Mouse (Mus musculus) heart, embryonic 16.5 days (tissue): Measurements from ENCODE around the gene Crlf1. TPM values are rescaled to one million over a fixed set of nuclear protein-coding genes. Genes with fewer than 3 reads are reported as not detected.

ENCODE experiments used
- ATAC-seq: fragments of 200-750 bp; cut with Nextera tagmentation; replicated peaks from 2 replicates; pipeline ENCODE4 v1.8.0; 2017; ENCODE audit warnings: moderate number of reproducible peaks; ENCODE audit not compliant: insufficient read depth, low FRiP score; ENCODE audit errors: extremely low read depth
- H3K27ac ChIP-seq: fragments of 300-500 bp; sonication (generic); 2 replicates; pipeline ENCODE4 v1.5.1; 2014; ENCODE audit warnings: mild to moderate bottlenecking, low read length, control low read depth, moderate library complexity
- H3K27me3 ChIP-seq: fragments of 300-500 bp; sonication (generic); 2 replicates; pipeline ENCODE4 v1.6.1; 2014; ENCODE audit warnings: low read length, mixed read lengths; ENCODE audit not compliant: control insufficient read depth, insufficient read depth
- H3K36me3 ChIP-seq: fragments of 300-500 bp; sonication (generic); 2 replicates; pipeline ENCODE4 v1.6.1; 2014; ENCODE audit not compliant: control insufficient read depth, insufficient read depth
- H3K4me1 ChIP-seq: fragments of 300-500 bp; sonication (generic); 2 replicates; pipeline ENCODE4 v1.6.1; 2014; ENCODE audit warnings: low read length, mixed read lengths; ENCODE audit not compliant: control insufficient read depth, insufficient read depth
- H3K4me2 ChIP-seq: fragments of 300-500 bp; sonication (generic); 2 replicates; pipeline ENCODE4 v1.6.1; 2014; ENCODE audit warnings: low read depth, mild to moderate bottlenecking, control low read depth, low read length
- H3K4me3 ChIP-seq: fragments of 300-500 bp; sonication (generic); 2 replicates; pipeline ENCODE4 v1.5.1; 2014; ENCODE audit warnings: mild to moderate bottlenecking, control low read depth, low read length
- H3K9ac ChIP-seq: fragments of 300-500 bp; sonication (generic); 2 replicates; pipeline ENCODE4 v1.6.1; 2014; ENCODE audit warnings: low read length, control low read depth
- H3K9me3 ChIP-seq: fragments of 300-500 bp; sonication (generic); replicated peaks from 2 replicates; pipeline ENCODE4 v1.6.1; 2016; ENCODE audit warnings: low read length; ENCODE audit not compliant: control insufficient read depth
- WGBS: fragments of 180-500 bp; shearing (Covaris S2); extraction: QIAGEN DNeasy Blood & Tissue Kit; methylation state at CpG from one replicate; pipeline ENCODE4 v1.1.7; 2014; 5-methylcytosine and 5-hydroxymethylcytosine counted together
- polyA plus RNA-seq: library from polyadenylated mRNA; unstranded; fragments of >200 nt; fragmentation: Nextera tagmentation; extraction: Ambion mirVana; gene quantifications from 2 replicates; pipeline ENCODE4 v1.2.1, GENCODE M21; 2015

The Crlf1 gene
- polyA plus RNA-seq, 1 experiment from 2014 or later, result 3.2 TPM

GRCm38 (mm10) chr8:70477269-70477982, 15.5 kb upstream of the Crlf1 start:
- H3K4me3 ChIP-seq, result peak overlapping the region; percentile 90
- H3K4me1 ChIP-seq, result peaks cover 9% of the 10 kb centered on the region
- ATAC-seq, result peak; percentile 21; the same call in 1 of the 2 replicates
- no peaks in the 10 kb centered on the region for H3K9me3 ChIP-seq
- peaks cover 8% of the 10 kb centered on the region for H3K27me3 ChIP-seq
- 3% methylated on average over 18 of the region's 21 CpGs for WGBS
- H3K9ac ChIP-seq, result no peak overlapping the region; the same call in 1 of the 2 replicates
- H3K4me2 ChIP-seq, result peak overlapping the region; percentile 72
- H3K27ac ChIP-seq, result no peak overlapping the region
- H3K36me3 ChIP-seq, result no peaks in the 10 kb centered on the region

- H3K4me3 ChIP-seq, result no peak overlapping the region
- peaks cover 42% of the 10 kb centered on the region for H3K27me3 ChIP-seq
- H3K9ac ChIP-seq, result no peak overlapping the region
- H3K4me1 ChIP-seq, result peaks cover 6% of the 10 kb centered on the region
- WGBS, result 70% methylated on average over 3 of the region's 3 CpGs
- no peak overlapping the region for H3K27ac ChIP-seq
- H3K36me3 ChIP-seq, result no peaks in the 10 kb centered on the region
- ATAC-seq, result no peak
- H3K9me3 ChIP-seq, result no peaks in the 10 kb centered on the region
- no peak overlapping the region for H3K4me2 ChIP-seq
Observed at GRCm38 (mm10) chr8:70481908-70482307, 11.1 kb upstream of the Crlf1 start.

- no peaks in the 10 kb centered on the region for H3K9me3 ChIP-seq
- WGBS, result 54% methylated on average over 2 of the region's 2 CpGs
- H3K9ac ChIP-seq, result no peak overlapping the region
- no peak overlapping the region for H3K4me2 ChIP-seq
- H3K27me3 ChIP-seq, result peaks cover 51% of the 10 kb centered on the region
- no peak overlapping the region for H3K27ac ChIP-seq
- H3K4me1 ChIP-seq, result no peaks in the 10 kb centered on the region; the same call in 1 of the 2 replicates
- H3K36me3 ChIP-seq, result no peaks in the 10 kb centered on the region
- no peak for ATAC-seq
- no peak overlapping the region for H3K4me3 ChIP-seq
Observed at GRCm38 (mm10) chr8:70482943-70483342, 10.0 kb upstream of the Crlf1 start.

GRCm38 (mm10) chr8:70486191-70486681, 6.7 kb upstream of the Crlf1 start:
- Histone ChIP-seq H3K4me3 (no peak overlapping the region), H3K4me1 (peaks cover 16% of the 10 kb centered on the region), H3K36me3 (no peaks in the 10 kb centered on the region), H3K9ac (no peak overlapping the region), H3K27me3 (peaks cover 84% of the 10 kb centered on the region), H3K4me2 (no peak overlapping the region), H3K9me3 (no peaks in the 10 kb centered on the region), H3K27ac (no peak overlapping the region)
- WGBS, result 44% methylated on average over 7 of the region's 7 CpGs
- no peak for ATAC-seq

GRCm38 (mm10) chr8:70486941-70487520, 5.9 kb upstream of the Crlf1 start, which contains the start of gene Tmem59l:
TSS of gene Tmem59l (minus strand) at chr8:70487358.
- WGBS, result 5% methylated on average over 33 of the region's 33 CpGs
- Histone ChIP-seq H3K36me3 (no peaks in the 10 kb centered on the region), H3K4me2 (peak within 1 kb of the TSS; percentile 61), H3K27me3 (peaks cover 86% of the 10 kb centered on the region), H3K9me3 (no peaks in the 10 kb centered on the region), H3K27ac (no peak within 1 kb of the TSS), H3K9ac (0 out of 2 replicates have a peak within 1 kb of the TSS, but pooled peaks have one; percentile 24), H3K4me1 (peaks cover 16% of the 10 kb centered on the region), H3K4me3 (peak within 1 kb of the TSS; percentile 44)
- ATAC-seq, result no peak

- H3K9me3 ChIP-seq, result no peaks in the 10 kb centered on the region
- no peak for ATAC-seq
- peak overlapping the region; percentile 44 for H3K4me3 ChIP-seq
- no peaks in the 10 kb centered on the region for H3K36me3 ChIP-seq
- H3K4me1 ChIP-seq, result peaks cover 24% of the 10 kb centered on the region
- 4% methylated on average over 55 of the region's 55 CpGs for WGBS
- no peak overlapping the region for H3K27ac ChIP-seq
- 0 out of 2 replicates have a peak overlapping the region, but pooled peaks have one; percentile 24 for H3K9ac ChIP-seq
- H3K4me2 ChIP-seq, result peak overlapping the region; percentile 61
- peaks cover 90% of the 10 kb centered on the region for H3K27me3 ChIP-seq
Observed at GRCm38 (mm10) chr8:70487993-70488796, 4.8 kb upstream of the Crlf1 start.

- Histone ChIP-seq H3K4me1 (peaks cover 32% of the 10 kb centered on the region), H3K9ac (peak overlapping the region; percentile 45; the same call in 1 of the 2 replicates), H3K36me3 (no peaks in the 10 kb centered on the region), H3K27ac (no peak overlapping the region), H3K4me2 (peak overlapping the region; percentile 65), H3K4me3 (peak overlapping the region; percentile 44), H3K9me3 (no peaks in the 10 kb centered on the region), H3K27me3 (peaks cover 94% of the 10 kb centered on the region)
- ATAC-seq, result no peak
- WGBS, result 3% methylated on average over 14 of the region's 14 CpGs
Observed at GRCm38 (mm10) chr8:70488931-70489470, 4.0 kb upstream of the Crlf1 start.

- Histone ChIP-seq H3K4me2 (peak overlapping the region; percentile 65), H3K27ac (no peak overlapping the region), H3K9ac (peak overlapping the region; percentile 45; the same call in 1 of the 2 replicates), H3K4me1 (peaks cover 32% of the 10 kb centered on the region), H3K36me3 (no peaks in the 10 kb centered on the region), H3K27me3 (peaks cover 95% of the 10 kb centered on the region), H3K4me3 (peak overlapping the region; percentile 42), H3K9me3 (no peaks in the 10 kb centered on the region)
- ATAC-seq, result no peak
- WGBS, result 2% methylated on average over 36 of the region's 41 CpGs
Observed at GRCm38 (mm10) chr8:70489576-70489975, 3.4 kb upstream of the Crlf1 start.
